Mouse (Mus musculus) midbrain, postnatal 0 days (tissue): ENCODE measurements around the gene Etv6. TPM values are rescaled to one million over a fixed set of nuclear protein-coding genes. Genes with fewer than 3 reads are reported as not detected.

Experiments used
- ATAC-seq: fragments of 200-750 bp; cut with Nextera tagmentation; 2 replicates; pipeline ENCODE4 v1.8.0; 2017; ENCODE audit warnings: moderate number of reproducible peaks, mild to moderate bottlenecking, moderate TSS enrichment, moderate library complexity; ENCODE audit not compliant: low FRiP score
- DNase-seq: peaks from one replicate; pipeline ENCODE4 v3.0.0-alpha.2; 2015; ENCODE audit warnings: low spot score
- H3K27ac ChIP-seq: fragments of 300-500 bp; sonication (generic); 2 replicates; pipeline ENCODE4 v1.5.1; 2014; ENCODE audit warnings: low read depth, mild to moderate bottlenecking, low read length, mixed read lengths
- H3K27me3 ChIP-seq: fragments of 300-500 bp; sonication (generic); 2 replicates; pipeline ENCODE4 v1.6.1; 2014; ENCODE audit warnings: low read length, control low read depth, mixed read lengths; ENCODE audit not compliant: insufficient read depth
- H3K36me3 ChIP-seq: fragments of 300-500 bp; sonication (generic); 2 replicates; pipeline ENCODE4 v1.6.1; 2014; ENCODE audit warnings: low read length, control low read depth, mixed read lengths; ENCODE audit not compliant: insufficient read depth
- H3K4me1 ChIP-seq: fragments of 300-500 bp; sonication (generic); 2 replicates; pipeline ENCODE4 v1.6.1; 2014; ENCODE audit warnings: mild to moderate bottlenecking, control low read depth, antibody characterized with exemption, low read length, mixed read lengths; ENCODE audit not compliant: insufficient read depth
- H3K4me2 ChIP-seq: fragments of 300-500 bp; sonication (generic); 2 replicates; pipeline ENCODE4 v1.6.1; 2014; ENCODE audit warnings: low read depth, mild to moderate bottlenecking, low read length, mixed read lengths; ENCODE audit not compliant: poor library complexity, severe bottlenecking
- H3K4me3 ChIP-seq: fragments of 300-500 bp; sonication (generic); 2 replicates; pipeline ENCODE4 v1.5.1; 2014; ENCODE audit warnings: low read depth, mild to moderate bottlenecking, low read length, moderate library complexity
- H3K9ac ChIP-seq: fragments of 300-500 bp; sonication (generic); replicated peaks from 2 replicates; pipeline ENCODE4 v1.6.1; 2014; ENCODE audit warnings: mild to moderate bottlenecking, low read length, moderate library complexity, mixed read lengths; ENCODE audit not compliant: poor library complexity, severe bottlenecking
- H3K9me3 ChIP-seq: fragments of 300-500 bp; sonication (generic); 2 replicates; pipeline ENCODE4 v1.6.1; 2016; ENCODE audit warnings: low read length, control low read depth
- CTCF ChIP-seq: IDR thresholded peaks from 2 replicates; pipeline ENCODE4 v1.5.1; 2016; ENCODE audit warnings: antibody characterized with exemption, mild to moderate bottlenecking
- WGBS: fragments of 180-500 bp; shearing (Covaris S2); extraction: QIAGEN DNeasy Blood & Tissue Kit; methylation state at CpG from one replicate; pipeline ENCODE4 v1.1.7; 2014; 5-methylcytosine and 5-hydroxymethylcytosine counted together
- polyA plus RNA-seq: library from polyadenylated mRNA; unstranded; fragments of >200 nt; fragmentation: Nextera tagmentation; extraction: Ambion mirVana; gene quantifications from 2 replicates; pipeline ENCODE4 v1.2.1, GENCODE M21; 2015
- total RNA-seq: library from RNA; depleted of rRNA; stranded (reverse); fragments of >200 nt; gene quantifications from 2 replicates; pipeline ENCODE4 v1.2.3, GENCODE M21; 2014

The Etv6 gene
- total and polyA plus RNA-seq, 2 experiments from 2014 or later, result 2.9 to 7.2 TPM

GRCm38 (mm10) chr6:134175059-134175458, 139.6 kb downstream of the Etv6 start:
- Histone ChIP-seq H3K27me3 (no peaks in the 10 kb centered on the region), H3K9ac (no peak overlapping the region), H3K9me3 (no peaks in the 10 kb centered on the region), H3K36me3 (no peaks in the 10 kb centered on the region), H3K4me1 (no peaks in the 10 kb centered on the region), H3K4me3 (no peak overlapping the region), H3K4me2 (no peak overlapping the region), H3K27ac (no peak overlapping the region)
- TF ChIP-seq CTCF, result no peak
- 58% methylated on average over 9 of the region's 9 CpGs for WGBS
- no peak for DNase-seq
- no peak for ATAC-seq

DNA sequence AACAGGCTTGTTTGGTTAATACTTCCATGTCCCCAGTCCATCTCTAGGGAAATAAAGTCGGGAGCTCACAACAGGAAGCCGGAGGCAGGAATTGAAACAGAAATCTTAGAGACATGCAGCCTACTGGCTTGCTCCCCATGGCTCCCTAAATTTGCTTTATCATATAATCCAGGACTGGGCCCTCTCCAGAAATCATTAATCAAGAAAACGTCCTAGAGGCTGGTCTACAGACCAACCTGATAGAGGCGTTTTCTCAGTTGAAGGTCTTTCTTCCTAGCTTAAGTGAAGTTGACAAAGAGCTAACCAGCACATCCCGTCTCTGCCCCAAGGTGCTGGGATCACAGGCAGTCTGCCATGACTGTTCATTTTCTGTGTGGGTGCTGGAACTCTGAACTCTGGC, 141.7 kb downstream of the Etv6 start:
- 88% methylated on average over 5 of the region's 5 CpGs for WGBS
- Histone ChIP-seq H3K27me3 (no peaks in the 10 kb centered on the region), H3K4me3 (no peak overlapping the region), H3K4me1 (no peaks in the 10 kb centered on the region), H3K4me2 (no peak overlapping the region), H3K9me3 (no peaks in the 10 kb centered on the region), H3K27ac (no peak overlapping the region), H3K9ac (no peak overlapping the region), H3K36me3 (no peaks in the 10 kb centered on the region)
- DNase-seq (no peak), ATAC-seq (no peak)
- no peak for TF ChIP-seq CTCF

GRCm38 (mm10) chr6:134182301-134182948, 146.9 kb downstream of the Etv6 start:
- no peaks in the 10 kb centered on the region for H3K4me1 ChIP-seq
- 83% methylated on average over 17 of the region's 17 CpGs for WGBS
- no peaks in the 10 kb centered on the region for H3K36me3 ChIP-seq
- DNase-seq (no peak), ATAC-seq (no peak)
- H3K27me3 ChIP-seq, result no peaks in the 10 kb centered on the region
- no peak overlapping the region for H3K4me2 ChIP-seq
- H3K9me3 ChIP-seq, result no peaks in the 10 kb centered on the region
- H3K27ac ChIP-seq, result no peak overlapping the region
- H3K4me3 ChIP-seq, result no peak overlapping the region
- no peak overlapping the region for H3K9ac ChIP-seq
- no peak for TF ChIP-seq CTCF

DNA sequence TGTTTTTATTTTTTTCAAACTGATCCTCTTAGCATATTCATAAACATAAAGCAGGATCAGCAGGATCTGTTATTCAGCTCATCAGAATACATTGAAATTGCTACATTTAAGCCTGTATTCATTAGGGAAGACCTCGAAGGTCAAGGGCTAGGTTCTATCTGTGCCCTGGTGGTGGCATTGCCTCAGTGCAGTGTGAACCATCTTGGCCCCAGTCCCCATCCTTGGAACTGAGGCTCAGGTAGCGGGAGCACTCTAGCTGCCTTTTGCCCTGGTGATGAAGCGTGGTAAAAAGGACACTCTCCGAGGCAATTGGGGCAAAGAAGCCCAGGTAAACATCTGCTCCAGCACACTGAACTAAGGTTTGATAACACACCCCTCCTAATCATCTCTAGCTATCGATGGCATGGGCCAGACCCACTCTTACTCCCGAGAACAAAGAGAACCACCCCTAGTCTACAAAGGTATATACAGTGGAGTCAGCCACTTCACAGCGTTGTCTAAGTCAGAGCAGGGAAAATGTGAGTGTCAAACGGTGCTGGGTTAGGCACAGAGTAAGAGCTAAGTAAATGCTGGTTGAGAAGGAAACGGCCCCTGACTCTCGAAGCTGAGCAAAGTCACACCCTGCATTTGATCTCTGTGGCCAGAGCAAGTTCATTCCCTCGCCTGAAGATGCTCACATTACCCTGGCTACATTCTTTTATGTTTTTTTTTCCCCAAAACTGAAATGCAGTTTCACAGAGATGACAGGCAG, 148.3 kb downstream of the Etv6 start:
- no peaks in the 10 kb centered on the region for H3K27me3 ChIP-seq
- no peak overlapping the region for H3K27ac ChIP-seq
- ATAC-seq (no peak), DNase-seq (no peak)
- no peak; the same call in 1 of the 2 replicates for TF ChIP-seq CTCF
- H3K4me1 ChIP-seq, result no peaks in the 10 kb centered on the region
- no peak overlapping the region for H3K9ac ChIP-seq
- H3K9me3 ChIP-seq, result no peaks in the 10 kb centered on the region
- H3K4me2 ChIP-seq, result no peak overlapping the region
- H3K4me3 ChIP-seq, result no peak overlapping the region
- H3K36me3 ChIP-seq, result no peaks in the 10 kb centered on the region
- WGBS, result 86% methylated on average over 11 of the region's 11 CpGs

DNA sequence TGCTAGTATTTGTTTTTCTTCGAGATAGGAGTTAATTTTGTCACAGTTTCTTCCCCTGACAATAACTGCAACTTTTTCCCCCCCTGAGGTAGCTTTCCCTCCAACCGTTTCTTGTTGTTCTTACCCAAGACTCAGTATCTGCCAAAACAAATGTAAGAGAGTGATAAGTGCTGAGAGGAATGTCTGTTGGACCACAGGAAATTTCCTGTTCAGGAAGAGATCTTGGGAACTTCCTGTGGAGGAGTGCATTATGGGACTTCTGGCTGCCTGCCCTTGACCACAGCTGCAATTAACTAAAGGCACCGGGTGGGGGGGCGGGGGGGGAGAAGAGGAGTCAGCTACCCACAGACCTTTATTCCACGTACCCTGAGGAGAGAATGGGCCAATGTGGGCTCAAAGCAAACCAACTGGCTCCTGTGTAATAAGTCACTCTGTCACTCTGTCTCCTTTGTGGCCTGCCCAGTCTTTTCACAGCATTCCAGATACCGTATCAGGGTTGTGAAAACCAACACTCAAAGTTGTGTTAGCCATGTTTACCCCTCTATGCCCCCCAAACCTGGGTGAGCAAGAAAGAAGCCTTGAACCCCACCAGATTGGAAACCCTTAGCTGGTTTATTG, 150.9 kb downstream of the Etv6 start:
- ATAC-seq (no peak), DNase-seq (no peak)
- 82% methylated on average over 6 of the region's 6 CpGs for WGBS
- no peak overlapping the region for H3K9ac ChIP-seq
- H3K4me3 ChIP-seq, result no peak overlapping the region
- H3K9me3 ChIP-seq, result no peaks in the 10 kb centered on the region
- H3K27ac ChIP-seq, result no peak overlapping the region
- H3K4me2 ChIP-seq, result no peak overlapping the region
- TF ChIP-seq CTCF, result no peak
- H3K36me3 ChIP-seq, result no peaks in the 10 kb centered on the region
- no peaks in the 10 kb centered on the region for H3K27me3 ChIP-seq
- no peaks in the 10 kb centered on the region for H3K4me1 ChIP-seq

- no peak for DNase-seq
These were observed 153.2 kb downstream of the Etv6 start for GRCm38 (mm10) chr6:134188719-134189118.

More at GRCm38 (mm10) chr6:134188719-134189118, 153.2 kb downstream of the Etv6 start:
- no peak overlapping the region for H3K27ac ChIP-seq
- no peaks in the 10 kb centered on the region for H3K36me3 ChIP-seq
- no peaks in the 10 kb centered on the region for H3K27me3 ChIP-seq
- no peak overlapping the region for H3K4me2 ChIP-seq
- no peak for TF ChIP-seq CTCF
- H3K4me3 ChIP-seq, result no peak overlapping the region
- H3K9me3 ChIP-seq, result no peaks in the 10 kb centered on the region
- no peaks in the 10 kb centered on the region for H3K4me1 ChIP-seq
- no peak for ATAC-seq
- no peak overlapping the region for H3K9ac ChIP-seq
- 47% methylated on average over 3 of the region's 3 CpGs for WGBS
